Mouse (Mus musculus): ENCODE measurements around the gene Ccnf.

Gene Ccnf

DNA sequence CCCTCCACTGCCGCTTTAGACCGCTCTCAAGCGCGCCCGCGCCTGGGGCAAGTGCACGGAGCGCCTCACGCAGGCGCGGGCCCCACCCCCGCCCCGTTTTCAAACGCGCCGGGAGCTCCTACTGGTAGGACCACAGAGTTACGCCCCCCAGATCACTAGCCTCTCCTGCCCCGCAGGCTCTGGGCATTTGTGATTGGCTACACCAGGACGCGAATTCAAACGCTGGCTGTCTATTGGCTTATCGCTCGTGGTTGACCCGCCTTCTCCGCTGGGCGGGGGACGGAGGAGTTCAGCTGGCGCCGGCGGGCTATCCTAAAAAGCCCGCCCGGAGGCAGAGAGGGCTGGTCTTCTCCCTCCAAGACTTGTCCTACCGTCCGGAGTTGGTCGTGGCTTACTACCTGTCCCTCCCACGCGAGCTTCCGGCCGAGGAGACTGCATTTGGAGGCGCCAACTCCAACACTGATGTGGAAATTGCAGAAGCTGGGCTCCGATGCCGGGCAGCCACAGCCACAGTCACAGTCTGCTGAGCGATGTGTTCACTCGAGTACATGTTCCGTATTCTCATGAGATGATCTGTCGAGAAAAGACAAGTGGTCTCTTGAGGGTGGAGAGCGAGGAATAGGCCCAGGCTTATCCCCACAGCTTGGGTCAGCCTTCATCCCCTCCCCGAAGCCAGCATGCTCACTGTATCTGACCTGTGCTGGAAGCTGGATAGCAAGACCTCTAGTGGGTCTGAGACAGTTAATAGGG, at the start of gene Ccnf:
Gene Ccnf, minus strand, starts transcription at position 165 of the 750 bp plus-strand sequence.
- peak; percentile 97 to 98 for DNase-seq

DNA sequence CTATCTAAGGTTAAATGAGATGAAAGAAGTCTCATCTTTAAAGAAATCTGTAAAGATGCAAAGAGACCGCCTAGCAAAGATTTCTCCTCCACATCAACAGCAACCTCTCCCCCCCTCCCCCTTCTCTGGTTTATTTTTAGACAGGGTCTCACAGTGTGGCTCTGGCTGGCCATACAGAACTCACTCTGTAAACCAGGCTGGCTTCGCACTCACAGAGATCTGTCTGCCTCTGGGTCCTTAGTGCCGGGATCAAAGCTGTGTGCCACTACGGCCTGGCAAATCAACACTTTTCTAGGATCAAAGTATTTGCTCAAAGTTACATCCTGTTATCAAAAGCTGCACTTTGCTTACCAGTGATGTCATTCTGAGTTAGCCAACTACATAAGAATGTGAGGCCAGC, 49.4 kb upstream of the Ccnf start:
- no peak for DNase-seq

DNA sequence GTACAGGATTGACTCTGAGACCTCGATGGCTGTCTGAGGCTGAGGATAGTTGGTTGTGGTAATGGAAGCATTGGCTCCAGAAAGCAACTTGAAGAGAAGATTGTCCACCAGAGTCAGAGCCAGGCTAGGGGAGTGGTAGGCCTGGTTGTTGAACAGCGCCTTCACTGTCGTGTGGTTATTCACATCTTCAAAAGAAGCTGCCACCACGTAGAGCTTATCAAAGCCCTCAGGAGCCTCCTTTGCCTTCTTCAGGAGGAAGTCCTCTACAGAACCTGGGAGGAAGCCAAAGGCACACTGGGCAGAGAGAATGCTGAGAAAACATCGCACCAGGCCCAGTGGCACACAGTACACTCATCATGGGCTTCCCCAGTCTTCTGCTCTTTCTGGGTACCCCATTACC, 38.1 kb upstream of the Ccnf start:
- DNase-seq: no peak

DNA sequence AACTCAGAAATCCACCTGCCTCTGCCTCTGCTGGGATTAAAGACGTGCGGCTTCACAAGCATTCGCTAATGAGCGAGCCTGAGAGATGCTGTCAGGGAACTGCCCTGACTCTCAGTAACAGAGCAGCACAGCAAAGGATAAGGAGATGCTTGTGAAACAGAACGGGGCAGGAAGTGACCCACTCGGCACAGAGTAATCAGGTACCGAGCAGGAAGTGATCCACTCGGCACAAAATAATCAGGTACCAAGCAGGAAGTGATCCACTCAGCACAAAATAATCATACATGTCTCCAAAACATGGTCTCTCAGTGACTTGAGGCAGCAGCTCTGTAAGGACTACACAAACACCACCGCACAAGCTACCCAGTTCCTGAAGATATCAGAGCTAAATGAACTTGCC, 37.2 kb upstream of the Ccnf start:
- DNase-seq: no peak

DNA sequence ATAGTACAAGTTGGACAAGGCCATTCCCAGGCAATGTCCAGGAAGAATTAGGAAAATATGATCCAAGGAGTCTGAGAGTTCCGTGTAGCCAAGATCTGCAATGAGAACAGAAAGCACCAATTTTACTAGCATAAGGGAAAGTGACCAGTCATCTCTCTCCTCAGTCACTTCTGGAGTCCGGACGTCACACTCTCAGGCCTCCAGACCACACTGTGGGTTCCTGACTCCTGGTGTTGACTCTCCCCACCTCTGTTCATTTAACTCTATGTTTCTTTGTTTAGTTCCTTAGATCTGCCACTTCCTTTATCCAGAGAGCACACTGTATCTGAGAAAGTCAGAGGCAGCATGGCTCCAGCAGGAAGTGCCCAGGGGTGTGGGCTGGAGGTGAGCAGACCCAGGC, 34.4 kb upstream of the Ccnf start:
- no peak for DNase-seq

DNA sequence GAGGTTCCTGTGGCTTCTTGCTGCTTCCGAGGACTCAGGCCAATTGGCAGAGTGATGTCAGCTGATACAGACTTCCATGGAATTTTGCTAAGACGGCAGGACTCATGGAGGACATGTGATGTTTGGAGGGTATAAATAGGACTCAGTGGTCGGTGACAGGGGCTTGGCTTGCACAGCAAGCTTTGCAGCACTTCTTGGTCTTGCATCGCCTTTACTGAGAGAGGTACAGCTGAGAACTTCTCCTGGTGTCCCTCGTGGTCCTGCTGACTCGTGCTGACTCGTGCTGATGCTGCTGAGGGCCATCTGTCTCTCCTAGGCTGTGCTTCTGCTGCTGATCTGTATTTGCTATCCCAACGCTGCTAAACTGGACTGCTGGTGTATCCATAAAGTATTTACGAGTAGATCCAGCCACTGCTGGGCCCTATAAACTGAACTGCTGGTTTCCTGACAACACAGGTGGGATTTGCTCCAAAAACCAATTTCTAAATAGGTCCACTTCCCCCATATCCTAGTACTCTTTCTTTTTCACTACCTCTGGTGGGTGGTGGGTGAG, 32.1 kb upstream of the Ccnf start:
- DNase-seq: no peak

DNA sequence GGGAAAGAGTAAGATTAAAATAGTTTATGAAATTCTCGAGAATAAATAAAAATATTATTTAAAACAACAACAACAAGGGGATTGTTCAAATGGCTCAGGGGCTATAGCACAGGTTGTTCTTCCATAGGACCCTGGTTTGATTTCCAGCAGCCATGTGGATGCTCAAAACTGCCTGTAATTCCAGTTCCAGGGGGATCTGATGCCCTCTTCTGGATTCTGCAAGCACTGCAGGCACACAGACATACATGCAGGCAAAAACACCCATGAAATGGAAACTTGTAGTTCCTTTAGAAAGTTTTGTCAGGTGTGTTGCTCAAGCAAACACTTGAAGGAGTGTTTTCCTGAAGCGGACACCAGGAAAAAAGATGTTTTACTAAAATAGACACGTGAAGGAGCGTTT, 31.4 kb upstream of the Ccnf start:
- DNase-seq: peak in 1 of 2 experiments; percentile 15

DNA sequence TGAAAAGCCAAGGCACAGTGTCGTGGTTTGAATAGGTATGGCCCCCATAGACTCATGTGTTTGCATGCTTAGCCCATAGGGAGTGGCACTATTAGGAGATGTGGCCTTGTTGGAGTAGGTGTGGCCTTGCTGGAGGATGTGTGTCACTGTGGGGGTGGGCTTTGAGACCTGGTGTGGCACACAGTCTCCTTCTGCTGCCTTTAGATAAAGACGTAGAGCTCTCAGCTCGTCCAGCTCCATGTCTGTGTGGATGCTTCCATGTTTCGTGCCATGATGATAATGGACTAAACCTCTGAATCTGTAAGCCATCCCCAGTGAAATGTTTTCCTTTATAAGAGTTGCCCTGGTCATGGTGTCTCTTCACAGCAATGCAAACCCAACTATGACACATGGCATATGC, 28.6 kb upstream of the Ccnf start:
- no peak for DNase-seq

DNA sequence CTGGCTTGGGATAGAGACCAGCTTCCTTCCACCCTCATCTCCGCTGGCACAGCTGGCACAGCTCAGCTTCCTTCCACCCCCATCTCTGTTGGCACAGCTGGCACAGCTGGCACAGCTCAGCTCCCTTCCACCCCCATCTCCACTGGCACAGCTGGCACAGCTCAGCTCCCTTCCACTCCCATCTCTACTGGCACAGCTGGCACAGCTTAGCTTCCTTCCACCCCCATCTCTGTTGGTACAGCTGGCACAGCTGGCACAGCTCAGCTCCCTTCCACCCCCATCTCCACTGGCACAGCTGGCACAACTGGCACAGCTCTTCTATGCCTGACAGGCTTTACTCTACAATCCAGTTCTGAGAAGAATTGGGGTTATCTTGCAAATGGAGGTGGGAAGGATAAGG, 15.8 kb upstream of the Ccnf start:
- no peak for DNase-seq

DNA sequence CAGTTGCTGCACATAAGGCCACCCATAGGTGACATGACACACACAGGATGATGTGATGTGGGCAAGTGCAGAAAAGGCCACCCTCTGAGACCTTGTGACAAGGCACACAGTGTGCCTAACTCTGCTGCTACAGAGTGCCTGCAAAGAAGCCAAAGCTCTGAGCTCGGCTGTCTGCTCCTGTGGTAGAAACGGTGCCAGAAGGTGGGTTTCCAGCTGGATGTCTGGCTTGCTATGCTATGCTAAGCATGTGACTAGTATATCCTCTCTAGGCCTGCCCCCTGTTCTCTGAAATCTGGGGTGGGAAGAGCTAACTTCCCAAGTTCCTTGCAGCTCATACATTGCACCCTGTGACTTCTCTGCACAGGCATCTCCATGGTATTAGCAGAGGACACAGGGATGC, 13.5 kb upstream of the Ccnf start:
- no peak for DNase-seq

DNA sequence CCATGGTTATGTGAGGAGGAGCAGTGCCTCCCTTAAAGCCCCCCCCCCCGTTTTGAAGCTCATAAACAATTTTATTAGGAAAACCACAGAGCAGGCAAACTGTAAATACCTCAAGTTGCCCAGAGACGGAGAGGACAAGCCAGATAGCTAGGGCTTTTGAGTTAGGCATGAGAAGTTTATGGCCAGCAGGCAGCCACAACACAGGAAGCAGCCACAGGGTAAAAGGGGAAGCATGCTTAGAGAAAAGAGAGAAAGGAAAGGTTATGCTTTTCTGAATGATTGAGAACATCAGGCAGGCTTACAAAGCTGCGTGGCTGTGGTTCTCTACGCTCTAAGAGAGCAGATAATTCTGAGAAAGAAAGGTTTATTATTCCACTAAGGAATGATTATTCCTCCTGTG, 9.2 kb upstream of the Ccnf start:
- DNase-seq: no peak

DNA sequence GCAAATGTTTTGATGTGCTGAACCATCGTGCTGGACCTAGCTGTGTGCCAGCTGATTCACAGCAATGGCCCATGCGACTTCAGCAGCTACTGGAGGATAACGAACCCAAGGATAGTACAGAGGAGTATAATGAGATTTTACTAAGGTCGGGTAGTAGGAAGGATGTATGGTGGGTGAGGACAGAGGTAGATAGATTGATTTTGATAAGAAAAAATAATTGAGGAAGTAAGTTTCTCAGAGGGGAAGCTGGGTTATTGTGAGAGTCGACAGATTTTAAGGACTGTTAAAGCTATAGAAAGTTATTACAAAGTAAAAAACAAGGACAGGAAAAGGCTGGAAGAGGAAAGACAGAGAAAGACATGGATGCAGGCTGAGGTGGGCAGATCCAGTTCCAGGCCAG, 8.4 kb upstream of the Ccnf start:
- DNase-seq: no peak

DNA sequence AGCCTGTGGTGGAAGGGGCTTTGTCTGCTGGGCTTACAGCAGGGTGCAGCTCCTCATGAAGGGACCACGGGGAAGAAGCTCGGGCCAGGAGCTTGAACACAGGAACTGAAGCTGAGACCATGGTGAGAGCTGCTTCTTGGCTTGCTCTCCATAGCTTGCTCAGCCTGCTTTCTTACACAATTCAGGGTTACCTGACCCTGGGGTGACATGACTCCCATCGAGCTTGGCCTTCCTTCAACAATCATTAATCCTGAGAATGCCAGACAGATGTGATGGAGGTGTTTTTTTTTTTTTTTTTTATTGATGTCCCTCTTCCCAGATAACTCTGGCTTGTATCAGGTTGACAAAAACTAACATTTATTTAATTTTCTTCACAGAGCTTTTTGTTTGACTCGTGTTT, 7.7 kb upstream of the Ccnf start:
- DNase-seq: no peak

DNA sequence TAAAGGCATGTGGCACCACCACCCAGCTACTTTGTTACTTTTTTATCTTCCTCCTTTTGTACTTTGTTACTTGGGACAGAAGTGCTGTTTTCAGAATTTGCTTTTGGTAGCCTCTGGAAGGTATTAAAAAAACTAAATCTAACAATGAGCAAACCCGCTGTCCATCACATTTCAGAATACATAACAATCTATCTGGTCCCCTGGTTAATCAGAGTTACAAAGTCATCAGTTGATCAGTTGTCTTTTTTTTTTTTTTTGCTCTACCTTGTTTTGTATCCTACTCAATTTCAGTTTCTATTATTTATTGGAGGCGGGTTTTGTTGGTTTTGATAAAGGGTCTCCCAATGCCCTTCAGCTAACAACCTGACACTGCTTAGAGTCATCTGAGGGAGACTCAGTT, 1.0 kb upstream of the Ccnf start:
- DNase-seq: no peak

DNA sequence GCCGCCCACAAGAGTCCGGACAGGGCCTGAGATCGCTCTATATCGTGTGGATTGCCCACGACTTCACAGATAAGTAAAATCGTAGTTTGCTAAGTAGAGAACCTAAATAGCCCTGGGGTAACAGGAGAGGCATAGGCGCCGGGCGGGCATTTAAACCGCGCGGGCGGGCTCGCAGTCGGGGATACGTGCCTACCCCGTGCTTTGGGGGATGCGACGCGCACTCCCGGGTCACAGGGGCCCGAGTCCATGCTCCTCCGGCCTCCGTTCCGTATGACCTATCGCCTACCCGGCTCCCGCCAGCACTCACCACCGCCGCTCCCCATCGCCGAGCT, 330 bp downstream of the Ccnf start:
- DNase-seq: no peak

DNA sequence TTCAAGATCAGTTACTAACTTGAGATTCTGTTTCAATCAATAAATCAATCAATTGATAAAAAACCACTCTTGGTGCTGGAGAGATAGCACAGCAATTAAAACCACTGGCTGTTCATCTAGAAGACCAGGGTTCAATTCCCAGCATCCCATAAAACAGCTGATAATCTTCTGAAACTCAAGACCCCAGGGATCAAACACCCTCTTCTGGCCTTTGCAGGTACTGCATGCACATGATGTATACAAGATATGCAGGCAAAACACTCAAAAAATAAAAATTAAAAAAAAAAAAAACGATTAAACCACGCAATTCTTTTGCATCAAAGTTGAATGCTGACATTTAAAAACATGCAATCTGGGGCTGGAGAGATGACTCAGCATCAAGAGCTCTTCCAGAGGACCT, 2.6 kb downstream of the Ccnf start:
- no peak for DNase-seq

DNA sequence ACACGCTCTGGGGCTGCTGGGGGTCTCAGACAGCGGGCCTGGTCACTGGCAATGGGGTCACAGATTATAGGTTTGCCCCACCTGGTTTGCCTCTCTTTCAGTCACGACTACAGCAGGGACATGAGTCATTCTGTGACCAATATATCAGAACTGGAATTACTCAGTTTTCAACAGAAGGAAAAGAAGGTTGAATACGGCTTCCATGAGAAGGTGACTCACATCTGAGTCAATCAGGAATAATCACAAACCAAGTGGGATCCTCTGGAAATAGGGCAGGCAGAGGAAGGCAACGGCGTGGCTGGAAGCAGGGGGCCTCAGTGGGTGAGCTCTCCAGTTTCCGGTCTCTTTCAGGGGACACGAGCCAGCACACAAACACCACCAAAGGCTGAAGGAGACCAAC, 7.2 kb downstream of the Ccnf start:
- no peak for DNase-seq

DNA sequence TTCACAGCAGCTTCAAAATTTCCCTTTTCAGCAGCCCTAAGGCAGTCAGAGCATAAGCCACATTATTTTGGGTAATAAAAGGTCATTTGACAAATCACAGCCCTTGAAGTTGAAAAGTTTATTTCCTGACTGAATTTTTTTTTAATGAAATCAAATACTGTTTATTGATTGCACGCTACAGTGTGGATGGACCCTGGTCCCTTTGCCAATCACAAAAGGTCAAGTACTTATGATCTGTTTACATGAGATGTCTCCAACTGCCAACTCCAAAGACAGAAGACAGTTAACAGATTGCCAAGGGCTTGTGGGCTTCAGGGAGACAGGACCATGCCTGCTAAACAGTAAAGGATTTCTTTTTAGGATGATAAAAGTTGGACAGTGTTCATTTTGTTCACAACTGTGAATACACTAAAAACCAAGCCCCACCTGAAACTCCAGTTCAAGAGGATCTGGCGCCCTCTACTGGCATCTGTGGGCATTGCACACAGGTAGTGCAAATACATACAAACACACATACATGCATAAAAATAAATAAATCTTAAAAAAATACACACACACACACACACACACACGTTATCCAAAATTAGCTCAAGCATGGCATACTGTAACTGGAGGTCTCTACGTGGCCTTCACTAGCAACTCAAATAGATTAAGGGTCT, 7.8 kb downstream of the Ccnf start:
- peak in 1 of 2 experiments; percentile 57 for DNase-seq

DNA sequence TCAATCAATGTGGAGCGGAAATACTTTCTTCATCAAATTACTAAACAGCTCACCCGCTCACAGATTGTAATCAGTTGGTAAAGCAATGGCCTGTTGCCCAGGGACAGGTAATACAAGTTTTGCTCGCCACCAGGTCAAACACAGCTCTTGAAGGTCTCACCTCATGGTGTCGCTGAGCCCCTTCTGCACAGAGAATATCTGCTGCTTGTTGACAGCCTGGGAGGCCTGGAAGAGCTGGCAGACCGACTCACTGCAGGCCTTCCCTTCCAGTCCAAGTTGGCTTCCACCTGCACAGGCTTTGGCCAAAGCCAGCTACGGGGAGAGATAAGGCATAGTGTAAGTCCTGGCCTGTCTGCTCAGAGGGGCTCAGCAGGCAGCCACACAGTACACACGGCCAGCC, 14.4 kb downstream of the Ccnf start:
- no peak for DNase-seq

DNA sequence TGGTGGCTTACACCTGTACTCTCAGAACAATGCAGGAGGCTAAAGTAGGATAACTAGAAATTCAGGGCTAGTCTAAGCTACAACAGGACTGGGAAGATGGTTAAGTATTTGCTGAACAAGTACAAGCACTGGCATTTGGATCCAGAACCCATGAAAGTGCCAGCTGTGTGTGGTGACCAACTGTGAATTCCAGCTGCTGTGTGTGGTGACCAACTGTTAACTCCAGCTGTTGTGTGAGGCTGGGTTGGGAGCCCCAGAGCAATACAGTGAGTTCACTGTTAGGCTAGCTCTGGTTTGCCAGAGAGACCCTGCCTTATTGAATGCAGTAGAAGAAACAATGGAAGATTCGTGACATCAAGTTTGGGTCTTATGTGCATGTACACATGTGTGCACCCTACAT, 14.8 kb downstream of the Ccnf start:
- DNase-seq: no peak

DNA sequence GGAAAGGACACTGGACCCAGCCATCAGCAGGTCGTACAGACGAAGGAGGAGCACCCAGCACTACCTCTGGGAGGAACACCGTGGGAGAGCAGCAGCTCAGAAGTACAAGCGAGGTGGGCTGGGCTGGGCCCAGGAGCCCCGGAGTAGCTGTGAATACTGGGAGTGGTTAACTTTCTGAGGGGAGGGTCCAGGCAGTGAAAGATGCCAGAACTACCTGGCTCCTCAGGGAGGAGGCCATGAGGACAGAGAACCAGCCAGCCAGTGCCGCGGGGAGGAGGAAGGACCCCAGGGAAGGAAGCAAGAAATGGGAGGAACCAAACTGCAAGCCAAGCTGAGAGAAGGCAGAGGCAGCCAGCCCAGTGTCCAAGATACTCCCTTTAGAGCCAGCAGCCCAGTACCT, 23.3 kb downstream of the Ccnf start:
- DNase-seq: no peak

DNA sequence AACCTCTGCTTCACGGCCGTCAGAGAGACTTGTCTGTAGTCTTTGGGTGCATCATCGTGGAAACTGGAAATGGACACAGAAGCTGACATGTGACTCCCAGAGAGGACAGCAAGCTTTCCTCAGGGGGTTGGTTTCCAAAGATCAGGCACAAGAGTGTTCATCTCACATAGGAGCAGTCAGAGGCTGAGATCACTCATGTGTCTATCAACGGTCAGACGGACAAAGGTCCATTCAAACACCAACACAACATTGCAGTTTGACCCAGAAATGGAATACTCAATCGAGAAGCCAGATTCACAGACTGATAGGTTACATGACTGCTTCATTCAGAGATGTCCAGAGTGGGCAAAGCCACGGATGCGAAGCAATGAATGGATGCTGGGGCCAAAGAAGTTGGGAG, 24.6 kb downstream of the Ccnf start:
- DNase-seq: no peak

DNA sequence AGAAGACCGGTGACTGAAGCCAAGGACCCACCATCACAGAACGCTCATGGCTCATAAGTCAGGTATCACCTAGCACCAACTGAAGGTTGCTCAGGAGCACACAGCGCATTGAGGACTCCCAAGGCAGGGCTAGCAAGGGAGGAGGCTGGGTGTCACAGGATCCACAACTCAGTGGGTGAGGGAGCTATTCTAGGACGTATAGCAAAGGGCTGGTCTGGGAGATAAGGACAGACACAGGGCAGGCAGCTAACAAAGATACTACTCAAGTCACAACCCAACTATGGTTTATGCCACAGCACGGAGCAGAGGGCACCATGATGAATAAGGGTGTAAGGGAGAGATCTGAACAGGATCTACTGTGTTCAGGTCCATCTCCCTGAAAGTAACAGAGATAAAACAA, 25.4 kb downstream of the Ccnf start:
- no peak for DNase-seq

DNA sequence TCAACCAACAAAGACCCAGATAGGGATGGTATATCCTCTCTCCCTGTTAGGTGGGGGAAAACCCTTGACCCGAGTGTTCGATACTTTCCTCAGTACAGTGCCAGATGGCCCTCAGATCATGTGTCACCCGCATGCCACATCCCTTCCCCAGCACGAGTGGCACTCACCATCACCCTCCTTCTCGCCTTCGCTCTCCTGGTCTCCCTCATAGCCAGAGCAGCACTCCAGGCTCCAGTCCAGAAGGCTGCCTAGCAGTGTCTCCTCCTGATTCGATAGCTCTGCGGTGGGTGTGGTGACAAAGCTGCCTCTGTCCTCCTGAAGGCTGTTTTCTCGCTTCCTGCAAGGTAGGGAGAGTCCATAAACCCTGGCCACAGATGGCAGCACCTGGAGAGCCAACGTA, 26.5 kb downstream of the Ccnf start:
- no peak for DNase-seq

DNA sequence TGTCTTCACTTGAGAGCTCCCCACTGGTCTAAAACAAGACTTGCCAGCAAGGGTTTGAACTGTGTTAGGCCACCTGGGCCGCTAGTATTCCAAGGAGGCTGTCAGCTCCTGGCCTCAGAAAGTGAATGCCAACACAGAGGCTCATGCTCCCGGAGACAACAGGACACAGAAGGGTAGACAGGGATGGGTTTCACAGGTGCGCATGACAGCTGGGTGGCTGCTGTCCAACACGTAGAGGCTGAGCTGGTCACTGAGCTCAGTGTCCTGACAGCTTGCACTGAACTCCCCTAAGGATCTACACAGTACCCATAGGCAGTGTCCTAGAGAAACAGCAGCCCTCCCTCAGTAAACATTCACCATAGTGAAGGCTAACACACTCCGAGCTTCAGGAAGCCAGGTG, 27.8 kb downstream of the Ccnf start:
- no peak for DNase-seq

Data from lung, postnatal 4 days (tissue).